Mouse (Mus musculus): ENCODE measurements around the gene Cnot3. TPM values are rescaled to one million over a fixed set of nuclear protein-coding genes. Genes with fewer than 3 reads are reported as not detected.

Gene Cnot3
- polyA plus RNA-seq, 1 experiment from 2014 or later = 57.8 TPM

DNA sequence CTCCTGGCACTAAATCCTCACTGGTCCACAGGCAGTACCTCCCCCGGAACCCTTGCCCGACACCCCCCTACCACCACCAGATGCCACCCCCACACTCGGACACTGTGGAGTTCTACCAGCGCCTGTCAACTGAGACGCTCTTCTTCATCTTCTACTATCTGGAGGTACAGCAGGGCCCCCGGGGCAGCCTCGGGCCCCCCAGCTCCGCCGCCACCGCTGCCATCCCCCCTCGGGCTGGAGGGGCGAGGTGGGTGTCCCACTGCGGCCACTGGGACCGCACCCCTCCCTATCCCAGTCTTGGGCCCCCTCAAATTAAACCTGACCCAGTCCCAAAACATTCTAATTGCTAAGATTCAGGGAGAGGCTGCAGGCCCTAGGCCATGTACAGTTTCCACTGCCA, 13.5 kb downstream of the Cnot3 start:
- Histone ChIP-seq H3K36me3 (peaks cover 97% of the 10 kb centered on the region), H3K27ac (no peak overlapping the region), H3K27me3 (no peaks in the 10 kb centered on the region), H3K4me1 (replicated peaks) (peaks cover 6% of the 10 kb centered on the region), H3K9me3 (no peaks in the 10 kb centered on the region), H3K4me3 (replicated peaks) (no peak overlapping the region), H3K9ac (replicated peaks) (no peak overlapping the region), H3K4me2 (replicated peaks) (no peak overlapping the region)
- no peak for ATAC-seq
- WGBS = 96% methylated on average over 14 of the region's 14 CpGs

DNA sequence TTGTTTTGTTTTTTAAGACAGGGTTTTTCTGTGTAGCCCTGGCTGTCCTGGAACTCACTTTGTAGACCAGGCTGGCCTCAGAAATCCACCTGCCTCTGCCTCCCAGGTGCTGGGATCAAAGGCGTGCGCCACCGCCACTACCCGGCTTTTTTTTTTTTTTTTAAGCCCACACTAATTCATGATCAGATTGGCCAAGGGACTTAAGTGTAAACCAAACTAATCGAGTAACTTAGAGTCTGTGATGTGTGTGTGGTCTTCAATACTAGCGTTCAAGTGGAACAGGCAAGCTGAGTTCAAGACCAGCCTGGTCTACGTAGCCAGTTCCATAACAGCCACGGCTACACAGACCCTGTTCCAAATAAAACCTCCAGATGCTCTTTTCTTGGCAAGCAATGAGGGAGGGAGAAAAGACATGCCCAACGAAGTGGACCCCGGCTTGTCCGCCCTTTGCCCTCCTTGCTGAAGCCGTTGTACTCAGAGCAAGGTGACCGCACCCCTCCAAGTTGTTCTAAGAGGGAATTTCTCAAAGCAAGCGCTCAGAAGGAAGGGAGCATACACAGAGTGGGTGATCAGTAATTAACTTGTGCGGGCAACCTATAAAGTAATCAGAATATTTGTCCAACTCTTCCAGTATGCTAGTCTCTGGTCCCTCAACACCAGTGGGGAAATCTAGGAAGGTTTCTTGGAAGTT, 19.6 kb downstream of the Cnot3 start:
- Histone ChIP-seq H3K9me3 (no peaks in the 10 kb centered on the region), H3K27ac (peak overlapping the region; percentile 67), H3K27me3 (no peaks in the 10 kb centered on the region), H3K4me3 (replicated peaks) (peak overlapping the region; percentile 72), H3K4me2 (replicated peaks) (peak overlapping the region; percentile 84), H3K36me3 (peaks cover 36% of the 10 kb centered on the region), H3K4me1 (replicated peaks) (peaks cover 24% of the 10 kb centered on the region), H3K9ac (replicated peaks) (peak overlapping the region; percentile 76)
- peak; percentile 28 for ATAC-seq
- 30% methylated on average over 15 of the region's 15 CpGs for WGBS

DNA sequence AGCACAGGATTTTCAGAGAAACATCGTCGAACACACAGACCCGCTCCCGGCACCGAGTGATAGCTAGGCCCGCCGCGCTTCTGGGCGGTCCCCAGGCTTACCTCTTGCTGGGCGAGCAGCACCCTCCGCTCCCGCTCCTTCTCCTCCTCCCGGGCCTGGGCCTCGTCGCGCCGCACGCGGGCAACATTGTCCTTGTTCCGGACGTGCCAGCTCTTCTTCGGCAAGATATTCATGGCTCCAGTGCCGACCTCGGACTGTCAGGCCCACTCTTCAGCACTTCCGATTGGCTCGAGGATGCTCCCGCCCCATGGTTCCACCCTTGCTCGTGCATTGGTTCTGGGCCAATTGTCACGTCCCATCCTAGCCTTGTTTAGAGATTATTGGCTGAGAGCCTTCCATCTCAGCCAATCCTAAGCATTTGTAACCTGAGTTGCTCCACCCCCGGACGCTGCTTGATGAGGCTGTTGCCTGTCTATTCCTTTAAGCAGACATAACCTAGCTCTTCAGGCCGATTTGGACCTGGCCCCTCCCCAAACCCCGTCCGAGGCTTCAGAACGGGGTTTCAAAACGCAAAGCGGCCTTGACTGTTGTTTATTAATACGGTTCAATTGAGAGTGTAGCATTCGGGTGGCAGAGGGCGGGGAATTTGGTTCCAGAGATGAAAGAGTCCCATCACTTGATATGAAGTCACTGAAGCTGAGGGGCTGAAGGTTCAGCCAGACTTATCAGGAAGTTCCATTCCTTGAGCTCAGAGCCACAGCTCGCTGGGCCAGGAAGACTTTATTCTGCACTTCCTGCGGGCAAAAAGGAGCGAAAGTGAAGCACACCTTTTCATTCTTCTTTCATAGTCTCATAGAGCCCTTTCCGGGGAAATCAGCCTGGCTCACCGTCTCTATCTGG, 20.4 kb downstream of the Cnot3 start, which contains the start of gene Leng1:
Gene Leng1 (minus strand): TSS at position 626 of the 900 bp plus-strand sequence.
- WGBS = 4% methylated on average over 45 of the region's 45 CpGs
- H3K4me3 ChIP-seq (replicated peaks) = peak within 1 kb of the TSS; percentile 72
- peak within 1 kb of the TSS; percentile 84 for H3K4me2 ChIP-seq (replicated peaks)
- H3K27ac ChIP-seq = peak within 1 kb of the TSS; percentile 67
- H3K9me3 ChIP-seq = no peaks in the 10 kb centered on the region
- peak; percentile 99 for ATAC-seq
- H3K4me1 ChIP-seq (replicated peaks) = peaks cover 24% of the 10 kb centered on the region
- no peaks in the 10 kb centered on the region for H3K27me3 ChIP-seq
- peaks cover 28% of the 10 kb centered on the region for H3K36me3 ChIP-seq
- peak within 1 kb of the TSS; percentile 76 for H3K9ac ChIP-seq (replicated peaks)

DNA sequence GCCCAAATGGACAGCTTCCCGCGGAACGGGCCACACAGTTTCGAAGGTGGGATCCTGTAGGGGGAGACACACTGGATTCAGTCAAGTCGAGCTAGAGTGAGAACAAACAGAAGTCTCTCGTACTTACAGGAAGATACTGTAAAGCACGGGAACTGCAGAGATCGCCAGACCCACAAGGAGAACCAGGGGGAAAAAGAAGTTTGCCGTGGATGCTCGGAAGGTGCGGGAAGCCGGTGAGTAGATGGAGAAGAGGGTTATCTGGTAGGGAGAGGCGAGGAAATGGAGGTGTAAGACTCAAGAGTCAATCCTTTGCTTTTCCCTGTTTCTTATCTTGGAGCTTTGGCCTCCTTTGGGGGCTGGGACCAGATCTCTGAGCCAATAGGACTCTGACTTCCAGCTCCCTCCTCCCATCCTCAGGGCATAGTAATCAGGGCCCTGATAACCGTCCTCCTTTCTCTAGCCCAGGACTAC, 21.9 kb downstream of the Cnot3 start:
- Histone ChIP-seq H3K9me3 (no peaks in the 10 kb centered on the region), H3K27me3 (no peaks in the 10 kb centered on the region), H3K27ac (no peak overlapping the region), H3K4me3 (replicated peaks) (no peak overlapping the region), H3K4me1 (replicated peaks) (peaks cover 24% of the 10 kb centered on the region), H3K9ac (replicated peaks) (peak overlapping the region; percentile 10; the same call in 1 of the 2 replicates), H3K36me3 (peaks cover 13% of the 10 kb centered on the region), H3K4me2 (replicated peaks) (no peak overlapping the region)
- no peak for ATAC-seq
- 24% methylated on average over 14 of the region's 14 CpGs for WGBS

DNA sequence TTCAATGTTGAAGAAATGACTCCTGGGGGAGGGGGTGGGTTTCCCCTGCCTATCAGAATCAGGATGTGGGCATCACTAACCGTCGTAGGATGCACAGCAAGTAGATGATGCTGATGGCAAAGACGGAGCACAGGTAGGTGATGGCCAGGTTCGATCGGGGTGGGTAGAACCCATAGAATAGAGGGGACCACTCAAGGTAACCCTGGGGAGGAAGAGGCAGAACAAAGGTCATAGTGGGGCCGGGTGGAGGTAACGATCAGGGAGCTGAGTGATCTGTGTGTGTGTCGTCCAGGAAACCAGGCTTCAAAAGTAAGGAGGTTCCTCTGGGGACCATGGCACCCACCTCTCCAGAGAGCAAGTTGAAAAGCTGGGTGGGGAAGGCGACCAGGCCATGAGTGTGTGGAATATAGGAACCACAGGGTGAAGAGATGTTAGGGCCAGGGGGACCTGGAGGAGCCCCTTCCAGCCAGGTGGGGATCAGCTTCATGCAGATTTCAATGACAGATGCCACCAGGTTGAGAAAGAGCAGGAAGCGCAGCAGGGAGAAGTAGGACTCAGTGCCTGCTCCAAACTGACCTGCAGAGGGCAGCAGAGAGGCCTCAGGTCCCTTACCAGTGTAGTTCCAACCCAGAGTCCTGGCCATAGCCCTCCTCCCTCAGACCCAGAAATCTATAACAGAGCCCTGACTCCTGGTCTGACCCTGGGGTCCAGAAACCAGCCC, 29.6 kb downstream of the Cnot3 start:
- H3K36me3 ChIP-seq = peaks cover 4% of the 10 kb centered on the region; the same call in 1 of the 2 replicates
- no peaks in the 10 kb centered on the region for H3K4me1 ChIP-seq (replicated peaks)
- no peaks in the 10 kb centered on the region for H3K9me3 ChIP-seq
- no peak overlapping the region for H3K9ac ChIP-seq (replicated peaks)
- H3K4me2 ChIP-seq (replicated peaks) = no peak overlapping the region
- WGBS = 73% methylated on average over 10 of the region's 10 CpGs
- H3K27me3 ChIP-seq = no peaks in the 10 kb centered on the region
- H3K4me3 ChIP-seq (replicated peaks) = no peak overlapping the region
- no peak overlapping the region for H3K27ac ChIP-seq
- peak; percentile 92 for ATAC-seq

DNA sequence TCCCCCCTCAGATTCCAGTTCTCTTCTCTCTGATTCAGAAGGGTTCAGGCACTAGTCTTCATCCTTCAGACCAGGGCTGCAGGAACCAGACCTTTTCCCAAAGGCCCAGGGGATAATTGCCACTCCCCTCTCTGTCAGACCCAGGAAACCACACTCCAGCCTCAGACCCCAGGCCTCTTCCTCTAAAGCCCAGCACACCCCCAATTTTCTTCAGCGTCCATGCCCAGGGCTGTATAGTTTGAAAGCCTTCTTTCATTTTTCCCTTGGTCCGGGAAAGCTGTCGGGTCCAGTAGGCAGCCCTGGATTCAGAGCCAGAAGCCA, 30.1 kb downstream of the Cnot3 start:
- Histone ChIP-seq H3K4me1 (replicated peaks) (no peaks in the 10 kb centered on the region), H3K36me3 (peaks cover 6% of the 10 kb centered on the region), H3K9me3 (no peaks in the 10 kb centered on the region), H3K27ac (no peak overlapping the region), H3K9ac (replicated peaks) (no peak overlapping the region), H3K4me3 (replicated peaks) (no peak overlapping the region), H3K4me2 (replicated peaks) (no peak overlapping the region), H3K27me3 (no peaks in the 10 kb centered on the region)
- ATAC-seq = no peak; the same call in 1 of the 2 replicates
- 89% methylated on average over 3 of the region's 3 CpGs for WGBS

DNA sequence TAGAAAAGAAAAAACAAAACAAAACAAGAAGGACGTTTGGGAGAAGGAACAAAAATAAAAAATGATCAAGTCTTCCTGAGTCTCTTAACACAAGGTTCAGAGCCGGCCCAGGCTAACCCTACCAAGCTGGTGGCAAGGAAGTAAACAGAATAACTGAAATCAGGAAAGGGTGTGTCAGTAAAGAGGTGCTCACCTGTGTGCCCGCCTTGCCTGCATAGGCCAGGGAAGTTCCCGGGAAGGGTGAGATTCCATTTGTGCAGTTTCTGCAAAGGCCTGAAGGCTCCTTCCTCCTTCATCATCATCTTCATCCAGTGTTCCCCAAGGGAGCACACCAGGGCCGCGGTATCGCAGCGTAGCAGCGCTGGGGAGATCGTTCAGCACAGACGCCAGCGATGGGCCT, 31.3 kb downstream of the Cnot3 start:
- Histone ChIP-seq H3K36me3 (peaks cover 9% of the 10 kb centered on the region), H3K9ac (replicated peaks) (no peak overlapping the region; the same call in 1 of the 2 replicates), H3K27ac (no peak overlapping the region), H3K27me3 (no peaks in the 10 kb centered on the region), H3K9me3 (no peaks in the 10 kb centered on the region), H3K4me3 (replicated peaks) (no peak overlapping the region), H3K4me2 (replicated peaks) (no peak overlapping the region), H3K4me1 (replicated peaks) (no peaks in the 10 kb centered on the region)
- 92% methylated on average over 12 of the region's 12 CpGs for WGBS
- ATAC-seq = no peak

DNA sequence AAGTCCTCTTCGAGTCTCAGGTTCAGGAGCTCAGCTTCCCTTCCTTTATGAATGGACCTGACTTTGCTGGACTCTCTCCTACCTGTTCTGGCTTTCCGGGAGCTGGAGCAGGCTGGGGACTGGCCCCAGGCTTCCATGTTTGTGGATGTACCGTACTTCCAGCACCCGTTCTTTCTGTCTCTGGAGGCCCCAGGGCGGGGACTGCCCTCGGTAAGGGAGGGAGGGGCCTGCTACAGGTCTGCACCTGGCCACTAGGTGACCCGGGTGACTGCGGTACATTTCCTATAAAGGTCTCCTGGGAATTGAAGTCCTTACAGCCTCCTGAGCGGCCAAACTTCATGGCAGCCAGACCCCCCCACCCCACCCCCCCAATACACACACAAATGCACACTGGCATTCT, 32.3 kb downstream of the Cnot3 start, which contains the start of gene Tmc4:
Gene Tmc4 (minus strand): TSS at position 212 of the 400 bp plus-strand sequence.
- H3K27ac ChIP-seq = no peak within 1 kb of the TSS
- H3K4me3 ChIP-seq (replicated peaks) = no peak within 1 kb of the TSS
- H3K36me3 ChIP-seq = peaks cover 12% of the 10 kb centered on the region
- H3K4me2 ChIP-seq (replicated peaks) = no peak within 1 kb of the TSS
- H3K27me3 ChIP-seq = no peaks in the 10 kb centered on the region
- H3K9ac ChIP-seq (replicated peaks) = no peak within 1 kb of the TSS; the same call in 1 of the 2 replicates
- WGBS = 58% methylated on average over 9 of the region's 9 CpGs
- no peak for ATAC-seq
- no peaks in the 10 kb centered on the region for H3K4me1 ChIP-seq (replicated peaks)
- H3K9me3 ChIP-seq = no peaks in the 10 kb centered on the region

DNA sequence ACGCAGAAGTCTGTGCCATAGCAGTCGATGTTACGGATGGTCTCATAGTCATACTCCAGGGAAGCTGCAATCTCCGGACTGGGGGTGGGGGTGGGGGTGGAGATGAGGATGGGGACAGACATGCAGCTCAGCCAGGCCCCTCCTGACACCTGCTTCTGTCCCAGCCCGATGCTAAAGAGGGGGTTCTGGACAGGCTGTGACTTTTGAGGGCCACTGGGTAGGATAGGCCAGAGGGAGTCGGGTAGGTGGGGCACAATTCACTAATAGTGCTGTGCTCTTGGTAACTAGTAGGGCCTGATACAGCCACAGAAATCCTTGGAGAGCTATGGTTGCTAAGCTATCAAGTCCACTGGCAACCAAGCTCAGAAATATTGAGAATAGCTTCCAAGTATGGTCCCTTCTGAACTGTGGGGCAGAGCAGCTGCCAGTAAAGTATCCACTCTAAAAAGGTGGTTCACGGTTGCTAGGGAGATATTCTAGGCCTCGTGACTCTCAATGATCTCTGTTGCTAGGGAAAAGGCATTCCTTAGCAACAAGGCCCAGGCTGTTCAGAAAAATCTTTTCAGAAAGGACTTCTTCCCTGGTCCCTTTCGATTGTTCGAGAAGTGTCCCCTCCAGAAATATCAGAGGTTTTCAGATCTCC, 39.0 kb downstream of the Cnot3 start:
- Histone ChIP-seq H3K9me3 (no peaks in the 10 kb centered on the region), H3K9ac (replicated peaks) (peak overlapping the region; percentile 36), H3K27me3 (no peaks in the 10 kb centered on the region), H3K4me2 (replicated peaks) (no peak overlapping the region; the same call in 1 of the 2 replicates), H3K4me1 (replicated peaks) (peaks cover 24% of the 10 kb centered on the region), H3K36me3 (peaks cover 51% of the 10 kb centered on the region), H3K27ac (peak overlapping the region; percentile 85), H3K4me3 (replicated peaks) (no peak overlapping the region)
- 53% methylated on average over 10 of the region's 10 CpGs for WGBS
- ATAC-seq = peak; percentile 77

DNA sequence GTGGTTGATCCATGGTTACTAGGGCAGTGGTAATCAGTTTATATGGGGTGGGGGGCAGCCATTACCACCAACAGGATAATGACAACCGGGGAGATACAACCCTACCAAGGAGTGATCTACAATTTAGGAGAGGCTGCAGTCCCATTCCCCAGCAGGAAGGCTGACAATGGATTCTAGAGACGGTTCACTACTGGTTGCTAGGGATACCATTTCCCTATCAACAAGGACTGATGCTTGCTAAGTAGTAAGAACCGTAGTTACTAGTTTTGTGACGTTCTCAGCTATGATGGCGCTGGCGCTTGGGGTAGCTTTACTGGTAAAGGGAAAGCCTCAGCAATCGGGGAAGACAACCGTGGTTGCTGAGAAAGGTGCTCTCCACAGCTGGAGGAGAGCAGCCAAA, 39.6 kb downstream of the Cnot3 start:
- 62% methylated on average over 8 of the region's 8 CpGs for WGBS
- H3K9me3 ChIP-seq = no peaks in the 10 kb centered on the region
- ATAC-seq = peak; percentile 32; the same call in 1 of the 2 replicates
- H3K9ac ChIP-seq (replicated peaks) = peak overlapping the region; percentile 36
- H3K27ac ChIP-seq = peak overlapping the region; percentile 85
- no peak overlapping the region for H3K4me3 ChIP-seq (replicated peaks)
- H3K4me2 ChIP-seq (replicated peaks) = no peak overlapping the region
- peaks cover 51% of the 10 kb centered on the region for H3K36me3 ChIP-seq
- H3K27me3 ChIP-seq = no peaks in the 10 kb centered on the region
- H3K4me1 ChIP-seq (replicated peaks) = peaks cover 24% of the 10 kb centered on the region

DNA sequence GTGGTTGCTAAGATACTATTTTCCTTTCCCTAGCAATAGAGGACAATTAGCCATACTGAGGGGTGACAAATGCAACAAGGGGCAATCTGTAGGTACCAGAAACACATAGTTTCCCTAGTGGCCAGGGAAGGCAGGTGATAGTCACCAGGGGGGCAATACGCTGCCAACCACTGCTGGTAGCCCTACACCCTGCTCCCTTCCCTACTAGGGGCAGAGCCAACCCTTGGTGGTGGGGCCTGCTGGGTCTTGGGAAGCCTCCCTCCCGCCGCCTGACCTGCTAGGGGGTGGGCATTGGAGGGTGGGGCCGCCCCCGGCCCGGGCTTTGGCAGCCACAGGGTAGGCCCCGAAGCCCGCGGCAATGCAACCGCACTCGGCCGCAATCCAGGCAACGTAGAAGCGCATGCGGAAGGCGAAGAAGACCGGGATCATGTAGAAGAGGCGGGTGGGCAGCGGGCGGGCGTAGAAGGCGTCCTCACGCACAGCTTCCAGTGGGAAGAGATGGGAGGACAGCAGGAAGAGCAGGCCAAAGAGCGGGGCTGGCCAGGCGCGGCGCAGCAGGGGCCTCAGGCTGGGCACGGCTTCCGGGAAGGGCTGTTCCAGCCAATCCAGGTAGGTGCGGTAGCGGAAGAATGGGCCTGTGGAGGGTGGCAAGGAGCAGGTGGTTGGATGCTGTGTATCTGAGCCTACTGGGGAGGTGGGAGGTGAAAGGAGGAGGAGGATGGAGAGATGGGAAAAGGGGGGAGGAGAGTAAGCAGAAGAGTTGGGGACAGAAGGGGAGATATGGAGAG, 40.5 kb downstream of the Cnot3 start:
- ATAC-seq = no peak
- Histone ChIP-seq H3K27ac (peak overlapping the region; percentile 85), H3K9ac (replicated peaks) (no peak overlapping the region), H3K4me2 (replicated peaks) (no peak overlapping the region), H3K4me1 (replicated peaks) (peaks cover 24% of the 10 kb centered on the region), H3K36me3 (peaks cover 49% of the 10 kb centered on the region), H3K27me3 (no peaks in the 10 kb centered on the region), H3K9me3 (no peaks in the 10 kb centered on the region), H3K4me3 (replicated peaks) (no peak overlapping the region)
- 83% methylated on average over 31 of the region's 31 CpGs for WGBS
